Mouse (Mus musculus) liver, embryonic 14.5 days (tissue): ENCODE measurements around the gene Adck1. TPM values are rescaled to one million over a fixed set of nuclear protein-coding genes. Genes with fewer than 3 reads are reported as not detected.
A peak's percentile ranks its signal among the peaks of the same experiment; 100 is the strongest.

Experiments
- ATAC-seq: fragments of 200-750 bp; cut with Nextera tagmentation; 2 replicates; pipeline ENCODE4 v1.8.0; 2017; ENCODE audit warnings: moderate number of reproducible peaks, mild to moderate bottlenecking, moderate library complexity; ENCODE audit not compliant: insufficient read depth
- DNase-seq, 3 experiments: peaks; one replicate each; pipeline ENCODE4 v3.0.0-alpha.2; 2012 to 2013; ENCODE audit warnings: low read depth in 3 of 3, low spot score in 3 of 3
- H3K27ac ChIP-seq: fragments of 300-500 bp; sonication (generic); 2 replicates; pipeline ENCODE4 v1.5.1; 2014; ENCODE audit warnings: moderate library complexity, mild to moderate bottlenecking, control low read depth, inconsistent platforms
- H3K27me3 ChIP-seq: fragments of 300-500 bp; sonication (generic); 2 replicates; pipeline ENCODE4 v1.6.1; 2014; ENCODE audit warnings: mild to moderate bottlenecking, low read length, moderate library complexity; ENCODE audit not compliant: control insufficient read depth, insufficient read depth
- H3K36me3 ChIP-seq: fragments of 300-500 bp; sonication (generic); replicated peaks from 2 replicates; pipeline ENCODE4 v1.6.1; 2014; ENCODE audit warnings: low read depth; ENCODE audit not compliant: control insufficient read depth, insufficient read depth
- H3K4me1 ChIP-seq, 2 experiments: fragments of 200-500 bp in 1 of 2; fragments of 300-500 bp in 1 of 2; sonication (generic) in 1 of 2; replicated peaks; 2 replicates each; pipeline ENCODE4 v1.6.1; 2012 to 2014; ENCODE audit warnings: antibody characterized with exemption in 1 of 2, inconsistent platforms in 1 of 2, low read length in 1 of 2; ENCODE audit not compliant: control insufficient read depth in 2 of 2, insufficient read depth in 2 of 2
- H3K4me2 ChIP-seq: fragments of 300-500 bp; sonication (generic); 2 replicates; pipeline ENCODE4 v1.6.1; 2014; ENCODE audit warnings: low read depth, mild to moderate bottlenecking, control low read depth, moderate library complexity
- H3K4me3 ChIP-seq, 2 experiments: fragments of 200-500 bp in 1 of 2; fragments of 300-500 bp in 1 of 2; sonication (generic) in 1 of 2; 2 replicates each; pipeline ENCODE4 v1.5.1; 2012 to 2014; ENCODE audit warnings: low read depth in 2 of 2, low read length in 2 of 2, mild to moderate bottlenecking in 2 of 2, control low read depth in 1 of 2, inconsistent platforms in 1 of 2, moderate library complexity in 1 of 2; ENCODE audit not compliant: insufficient read depth in 1 of 2
- H3K9ac ChIP-seq: fragments of 300-500 bp; sonication (generic); replicated peaks from 2 replicates; pipeline ENCODE4 v1.6.1; 2014; ENCODE audit warnings: mild to moderate bottlenecking, control low read depth, moderate library complexity
- H3K9me3 ChIP-seq: fragments of 300-500 bp; sonication (generic); 2 replicates; pipeline ENCODE4 v1.6.1; 2016; ENCODE audit warnings: low read length, mixed read lengths; ENCODE audit not compliant: control insufficient read depth
- CTCF ChIP-seq: IDR thresholded peaks from 2 replicates; pipeline ENCODE4 v1.5.1; 2016; ENCODE audit warnings: antibody characterized with exemption, low read depth, control low read depth
- EP300 ChIP-seq: IDR thresholded peaks from 2 replicates; pipeline ENCODE4 v1.6.1; 2016; ENCODE audit warnings: antibody characterized with exemption, low read depth
- WGBS: fragments of 180-500 bp; shearing (Covaris S2); extraction: QIAGEN DNeasy Blood & Tissue Kit; methylation state at CpG from one replicate; pipeline ENCODE4 v1.1.7; 2014; ENCODE audit not compliant: insufficient replicate concordance; 5-methylcytosine and 5-hydroxymethylcytosine counted together
- polyA plus RNA-seq, 2 experiments: library from polyadenylated mRNA; depleted of rRNA in 1 of 2; stranded (reverse) in 1 of 2; unstranded in 1 of 2; fragments of >200 nt; fragmentation: Nextera tagmentation in 1 of 2; extraction: Ambion mirVana in 1 of 2; gene quantifications; 2 replicates each; pipeline versions ENCODE4 v1.2.1 to v1.2.3; 2012 to 2014

Gene Adck1
- polyA plus RNA-seq, 2 experiments = 5.8 to 6.5 TPM

DNA sequence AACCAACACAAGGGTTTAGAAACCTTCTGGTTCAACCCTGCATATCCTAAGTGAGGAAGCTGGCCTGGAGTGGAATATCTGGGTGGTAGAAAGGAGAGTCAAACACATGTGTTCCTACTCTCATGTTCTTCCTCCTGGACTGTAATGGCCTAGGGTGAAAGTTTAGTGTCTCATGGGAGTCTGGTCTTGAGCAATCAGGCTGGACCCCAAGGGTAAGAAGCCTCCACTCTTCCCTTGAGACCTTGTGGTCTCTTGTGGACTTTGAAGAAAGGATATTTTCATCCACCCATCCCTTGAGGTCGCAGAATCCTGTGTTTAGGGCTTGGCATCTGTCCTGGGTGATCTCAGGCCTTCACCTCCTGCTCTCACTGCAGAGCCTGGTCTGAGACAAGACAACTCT is 52.9 kb downstream of the Adck1 start:
- Histone ChIP-seq H3K9me3 (no peaks in the 10 kb centered on the region), H3K36me3 (no peaks in the 10 kb centered on the region), H3K4me2 (no peak overlapping the region), H3K27me3 (no peaks in the 10 kb centered on the region), H3K27ac (no peak overlapping the region), H3K4me1 (0 out of 4 replicates have a peak, but pooled peaks cover 0 to 3% of the 10 kb centered on the region in 2 experiments), H3K9ac (no peak overlapping the region), H3K4me3 (no peak overlapping the region)
- TF ChIP-seq EP300 (no peak), CTCF (no peak)
- 52% methylated on average over 1 of the region's 1 CpGs for WGBS
- ATAC-seq = no peak
- no peak for DNase-seq

DNA sequence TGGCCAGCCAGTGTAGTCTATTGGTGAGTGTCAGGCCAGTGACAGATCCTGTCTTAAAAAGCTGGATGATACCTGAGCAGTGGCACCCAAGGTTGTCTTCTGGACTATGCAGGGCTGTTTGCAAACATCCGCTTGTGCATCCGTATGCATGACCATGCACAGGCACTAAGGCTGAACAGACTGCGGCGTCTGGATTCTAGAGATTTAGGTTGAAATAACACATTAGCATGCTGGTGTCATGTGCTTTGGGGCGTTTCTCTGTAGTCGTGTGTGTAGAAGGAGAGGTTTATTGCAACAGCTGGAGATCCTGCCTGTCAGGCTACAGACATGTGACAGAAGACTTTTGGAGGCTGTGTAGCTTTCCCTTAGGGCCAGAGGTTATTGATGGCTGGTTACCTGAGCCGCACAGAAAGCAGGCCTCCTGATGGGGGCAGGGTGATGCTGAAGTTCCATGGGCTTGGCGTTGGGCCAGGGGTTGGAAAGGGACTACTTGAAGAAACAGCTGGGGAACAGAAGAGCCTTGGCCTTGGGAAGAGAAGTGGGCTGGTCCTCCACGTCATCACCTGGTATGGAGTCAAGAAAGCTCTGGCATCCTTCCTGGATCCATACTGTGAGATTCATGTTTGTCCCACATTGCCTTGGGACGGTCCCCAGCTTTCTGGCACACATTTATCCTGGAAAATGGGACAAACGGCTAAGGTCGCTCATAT is 59.7 kb downstream of the Adck1 start:
- Histone ChIP-seq H3K9ac (no peak overlapping the region), H3K9me3 (no peaks in the 10 kb centered on the region), H3K27me3 (no peaks in the 10 kb centered on the region), H3K4me3 (no peak overlapping the region), H3K36me3 (no peaks in the 10 kb centered on the region), H3K4me1 (no peaks in the 10 kb centered on the region), H3K27ac (no peak overlapping the region), H3K4me2 (no peak overlapping the region)
- no peak for DNase-seq
- WGBS = 74% methylated on average over 12 of the region's 12 CpGs
- ATAC-seq = no peak
- TF ChIP-seq CTCF (no peak), EP300 (no peak)

DNA sequence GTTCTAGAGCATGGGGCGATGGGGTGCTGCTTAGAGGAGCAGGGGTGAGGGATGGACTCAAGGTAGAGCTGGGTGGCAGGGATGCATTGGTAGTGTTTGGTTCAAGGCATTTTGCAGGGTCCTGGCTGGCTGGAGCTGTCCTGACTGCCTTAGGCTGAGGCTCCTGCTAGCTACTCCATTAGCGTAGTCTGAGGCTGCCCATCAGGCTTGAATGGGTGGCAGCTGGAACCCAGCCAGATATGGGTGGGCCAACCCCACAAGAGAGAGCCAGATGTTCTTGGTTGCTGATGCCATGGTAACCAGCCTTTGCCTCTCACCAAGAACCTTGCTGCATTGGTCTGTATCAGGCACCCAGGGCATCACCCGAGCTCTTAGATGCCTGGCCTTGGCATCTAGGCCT is 66.6 kb downstream of the Adck1 start:
- H3K4me2 ChIP-seq = no peak overlapping the region
- WGBS = 64% methylated on average over 3 of the region's 3 CpGs
- no peak overlapping the region for H3K9ac ChIP-seq
- no peaks in the 10 kb centered on the region for H3K27me3 ChIP-seq
- H3K36me3 ChIP-seq = no peaks in the 10 kb centered on the region
- peaks cover 0 to 4% of the 10 kb centered on the region in 2 experiments; a peak in 1 of 4 replicates for H3K4me1 ChIP-seq
- H3K9me3 ChIP-seq = no peaks in the 10 kb centered on the region
- H3K4me3 ChIP-seq = no peak overlapping the region
- TF ChIP-seq EP300 = no peak
- no peak for TF ChIP-seq CTCF
- ATAC-seq (no peak), DNase-seq (no peak)
- H3K27ac ChIP-seq = no peak overlapping the region

DNA sequence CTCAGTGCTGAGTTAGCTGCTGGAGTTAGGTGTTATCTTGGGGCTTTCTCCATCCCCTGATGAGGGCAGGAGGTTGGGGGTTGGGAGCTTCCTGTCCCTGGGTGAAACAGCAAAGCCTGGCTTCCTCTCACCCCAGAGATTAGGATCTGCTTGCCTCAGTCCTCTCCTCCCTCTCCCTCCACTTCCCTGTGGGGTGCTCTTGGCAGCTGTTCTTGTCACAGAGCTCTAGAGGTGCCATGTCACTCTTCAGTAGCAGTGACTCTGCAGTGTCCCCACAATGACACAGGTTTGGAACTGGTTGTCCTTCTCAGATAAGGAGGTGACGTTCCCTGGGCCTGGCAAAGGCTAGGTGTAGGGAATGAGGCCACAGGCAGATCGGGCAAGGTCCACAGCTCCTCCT is 68.4 kb downstream of the Adck1 start:
- no peaks in the 10 kb centered on the region for H3K27me3 ChIP-seq
- H3K4me2 ChIP-seq = no peak overlapping the region
- TF ChIP-seq EP300 = no peak
- no peak for TF ChIP-seq CTCF
- H3K4me3 ChIP-seq = no peak overlapping the region
- H3K9me3 ChIP-seq = no peaks in the 10 kb centered on the region
- H3K4me1 ChIP-seq = peaks cover 0 to 4% of the 10 kb centered on the region in 2 experiments; a peak in 1 of 4 replicates
- no peaks in the 10 kb centered on the region for H3K36me3 ChIP-seq
- DNase-seq = peak in 1 of 3 experiments; percentile 3
- no peak overlapping the region for H3K27ac ChIP-seq
- no peak overlapping the region for H3K9ac ChIP-seq
- ATAC-seq = peak; percentile 62
- WGBS = 28% methylated on average over 2 of the region's 2 CpGs

DNA sequence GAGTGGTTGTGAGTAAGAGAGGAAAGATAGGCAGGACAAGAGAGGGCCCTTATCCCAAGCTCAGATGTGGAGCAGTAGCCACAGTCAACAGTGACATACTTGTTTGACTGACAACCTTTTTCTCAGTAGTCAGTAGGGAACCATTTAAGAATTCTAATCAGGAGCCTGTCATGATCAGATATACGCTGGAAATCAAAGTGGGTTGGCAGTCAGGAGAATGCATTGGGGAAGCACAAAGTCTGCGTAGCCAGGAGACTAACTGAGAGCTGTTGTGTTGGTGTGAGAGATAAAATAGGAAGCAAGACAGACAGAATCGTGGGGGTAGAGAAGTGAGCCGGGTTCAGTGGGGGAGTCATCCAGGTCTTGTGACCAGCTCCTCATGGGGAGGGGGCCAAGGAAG is 71.9 kb downstream of the Adck1 start:
- ATAC-seq = no peak
- H3K4me2 ChIP-seq = no peak overlapping the region
- H3K27ac ChIP-seq = no peak overlapping the region
- H3K36me3 ChIP-seq = no peaks in the 10 kb centered on the region
- WGBS = 25% methylated on average over 4 of the region's 4 CpGs
- H3K4me1 ChIP-seq = peaks cover 0 to 4% of the 10 kb centered on the region in 2 experiments; a peak in 1 of 4 replicates
- H3K27me3 ChIP-seq = no peaks in the 10 kb centered on the region
- no peak for DNase-seq
- no peak overlapping the region for H3K9ac ChIP-seq
- no peak overlapping the region for H3K4me3 ChIP-seq
- no peaks in the 10 kb centered on the region for H3K9me3 ChIP-seq
- TF ChIP-seq EP300 = no peak
- TF ChIP-seq CTCF = no peak
